Comparison of ENCODE assay signal across 25 mouse cellular contexts in the genomic region with DNA sequence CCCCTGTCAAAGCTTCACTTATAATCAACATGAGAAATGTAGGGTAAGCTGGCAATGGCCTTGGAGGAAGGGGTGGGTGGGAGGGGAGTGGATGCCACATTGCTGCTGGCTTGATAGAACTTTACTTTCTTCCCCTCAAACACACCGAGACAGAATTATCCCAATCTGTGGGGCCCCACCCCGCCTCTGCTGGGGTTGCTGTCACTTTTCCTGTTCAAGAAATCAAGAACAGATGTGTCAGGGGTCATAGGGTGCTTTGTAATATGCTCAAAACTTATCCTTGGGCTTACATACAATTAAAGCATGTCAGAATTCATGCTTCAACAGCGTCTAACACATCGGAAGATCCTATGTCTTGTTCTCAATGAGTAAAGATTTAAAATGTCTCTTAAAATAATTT.
DNase-seq lines count a peak whose midpoint lies in the region; ATAC-seq lines count a peak whose summit lies in the region.
"Had no signal": no experiment of that assay in that cellular context is flagged by ENCODE, and none has a peak within 500 bp of the region (broad histone marks: within the 10 kb centered on the region; RNA-seq: fewer than 3 reads in every experiment).

No protein-coding gene starts in this region.

- H3K36me3 ChIP-seq in heart, embryonic 11.5 days (ENCODE audit: control insufficient read depth, insufficient read depth, low read length): no peaks in the 10 kb centered on the region
- no peaks in the 10 kb centered on the region for H3K36me3 ChIP-seq in embryonic facial prominence, embryonic 10.5 days (replicated peaks)
- H3K36me3 ChIP-seq in intestine, embryonic 15.5 days: no peaks in the 10 kb centered on the region
- H3K36me3 ChIP-seq: embryonic facial prominence, embryonic 12.5 days; forebrain, embryonic 12.5 days; forebrain, embryonic 15.5 days; G1E had no signal

- ATAC-seq in heart, embryonic 11.5 days (replicated peaks; ENCODE audit: insufficient number of reproducible peaks, low FRiP score, low TSS enrichment): no peak
- no peak for ATAC-seq in intestine, embryonic 15.5 days
- ATAC-seq: CD4-positive, CD25-positive, alpha-beta regulatory T cell, adult 4 months; forebrain, embryonic 15.5 days; forebrain, postnatal 0 days had no signal

- no peaks in the 10 kb centered on the region for H3K9me3 ChIP-seq in heart, embryonic 11.5 days (replicated peaks; ENCODE audit: control insufficient read depth, low read length)
- H3K9me3 ChIP-seq in embryonic facial prominence, embryonic 10.5 days: no peaks in the 10 kb centered on the region
- H3K9me3 ChIP-seq in intestine, embryonic 15.5 days: no peaks in the 10 kb centered on the region
- H3K9me3 ChIP-seq: embryonic facial prominence, embryonic 12.5 days; forebrain, embryonic 12.5 days; forebrain, embryonic 15.5 days had no signal

- peak; percentile 16 for DNase-seq in embryo, embryonic 10 days (ENCODE audit: low spot score)
- DNase-seq in embryo, embryonic 9.5 days (ENCODE audit: extremely low spot score): no peak
- DNase-seq in heart, adult 11 months: peak; percentile 52
- peak; percentile 40 for DNase-seq in embryo, embryonic 10.5 days (ENCODE audit: low spot score)
- DNase-seq in embryonic facial prominence, embryonic 10.5 days (ENCODE audit: low spot score): peak; percentile 59
- no peak for DNase-seq in cerebellum, postnatal 4 days (ENCODE audit: low spot score in 2 of 2)
- DNase-seq: adrenal gland, adult 2 months; adrenal gland, postnatal 10 days; adrenal gland, postnatal 25 days; B cell, adult 2 months; cerebellum, adult 11 months; cerebellum, adult 18-20 months; cerebellum, adult 8-10 months; cerebellum, adult 9-11 months; cerebellum, postnatal 14 days; cerebellum, postnatal 36 days; forebrain, postnatal 0 days had no signal

- H3K9ac ChIP-seq in heart, embryonic 11.5 days (ENCODE audit: low read depth, low read length): no peak overlapping the region
- no peak overlapping the region for H3K9ac ChIP-seq in intestine, embryonic 15.5 days
- H3K9ac ChIP-seq: embryonic facial prominence, embryonic 12.5 days; forebrain, embryonic 12.5 days; forebrain, embryonic 15.5 days; forebrain, postnatal 0 days had no signal

- H3K4me3 ChIP-seq in heart, embryonic 11.5 days (ENCODE audit: low read depth, low read length): no peak overlapping the region
- H3K4me3 ChIP-seq in embryonic facial prominence, embryonic 10.5 days: no peak overlapping the region
- no peak overlapping the region for H3K4me3 ChIP-seq in intestine, embryonic 15.5 days (replicated peaks)
- H3K4me3 ChIP-seq: embryonic facial prominence, embryonic 12.5 days; forebrain, embryonic 12.5 days; forebrain, embryonic 15.5 days had no signal

- no peaks in the 10 kb centered on the region; the same call in 1 of the 2 replicates for H3K27me3 ChIP-seq in heart, embryonic 11.5 days (ENCODE audit: control insufficient read depth, insufficient read depth, low read length)
- H3K27me3 ChIP-seq in embryonic facial prominence, embryonic 10.5 days (replicated peaks; ENCODE audit: low read depth, poor library complexity, severe bottlenecking): 0 out of 2 replicates have a peak, but pooled peaks cover 5% of the 10 kb centered on the region
- H3K27me3 ChIP-seq in intestine, embryonic 15.5 days (replicated peaks): no peaks in the 10 kb centered on the region
- H3K27me3 ChIP-seq: CH12.LX; embryonic facial prominence, embryonic 12.5 days; forebrain, embryonic 12.5 days; forebrain, embryonic 15.5 days had no signal

- 55% methylated on average over 4 of the region's 4 CpGs for WGBS in heart, embryonic 11.5 days (ENCODE audit: insufficient replicate concordance)
- WGBS in embryonic facial prominence, embryonic 10.5 days: 29% methylated on average over 4 of the region's 4 CpGs
- 71% methylated on average over 4 of the region's 4 CpGs for WGBS in intestine, embryonic 15.5 days

- H3K27ac ChIP-seq in heart, embryonic 11.5 days (ENCODE audit: low read depth, low read length): no peak overlapping the region
- H3K27ac ChIP-seq in embryonic facial prominence, embryonic 10.5 days (replicated peaks): no peak overlapping the region
- no peak overlapping the region for H3K27ac ChIP-seq in intestine, embryonic 15.5 days
- H3K27ac ChIP-seq: embryonic facial prominence, embryonic 12.5 days; forebrain, embryonic 12.5 days; forebrain, embryonic 15.5 days had no signal

- H3K4me1 ChIP-seq in heart, embryonic 11.5 days (ENCODE audit: control insufficient read depth, insufficient read depth, low read length): no peaks in the 10 kb centered on the region
- H3K4me1 ChIP-seq in embryonic facial prominence, embryonic 10.5 days: peaks cover 68% of the 10 kb centered on the region
- no peaks in the 10 kb centered on the region for H3K4me1 ChIP-seq in intestine, embryonic 15.5 days (replicated peaks)

- no peak overlapping the region for H3K4me2 ChIP-seq in heart, embryonic 11.5 days
- H3K4me2 ChIP-seq in intestine, embryonic 15.5 days (replicated peaks): no peak overlapping the region
- H3K4me2 ChIP-seq: embryonic facial prominence, embryonic 12.5 days; forebrain, embryonic 12.5 days; forebrain, embryonic 15.5 days had no signal

Comparison
In these comparisons a context has a peak if more than half of its experiments do, and no peak if none do; other contexts are left out.
1. DNase-seq: peak in embryo, embryonic 10 days (single experiment), heart, adult 11 months (single experiment), embryo, embryonic 10.5 days (single experiment) and embryonic facial prominence, embryonic 10.5 days (single experiment); none in embryo, embryonic 9.5 days (single experiment) and cerebellum, postnatal 4 days (0 of 2).